8 mouse cellular contexts compared by ENCODE assay signal in the genomic region with DNA sequence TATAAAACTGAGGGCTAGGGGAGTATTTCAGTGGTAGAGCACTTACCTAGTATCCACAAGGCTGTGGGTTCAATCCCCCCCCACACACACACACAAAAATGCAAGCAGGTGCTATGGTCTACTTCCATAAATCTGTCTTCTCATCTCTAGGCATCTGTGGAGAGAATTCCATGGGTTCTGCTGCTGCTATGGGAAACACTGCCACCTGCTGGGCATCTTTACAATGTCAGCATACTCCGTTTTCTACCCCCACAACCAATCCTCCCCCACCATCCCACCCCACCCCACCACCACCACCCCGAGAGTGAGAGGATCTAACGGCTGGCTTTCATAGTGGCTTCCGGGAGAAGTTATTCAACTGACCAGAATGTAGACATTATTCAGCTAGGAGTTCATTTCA. TPM values are rescaled to one million over a fixed set of nuclear protein-coding genes. Genes with fewer than 3 reads are reported as not detected.
A peak's percentile ranks its signal among the peaks of the same experiment; 100 is the strongest.
DNase-seq lines count a peak whose midpoint lies in the region; ATAC-seq and TF ChIP-seq lines count a peak whose summit lies in the region.

No protein-coding gene starts in this region.

- no peaks in the 10 kb centered on the region for H3K9me3 ChIP-seq in MEL (replicated peaks; ENCODE audit: insufficient read depth, low read length)
- no peaks in the 10 kb centered on the region for H3K9me3 ChIP-seq in limb, embryonic 14.5 days (ENCODE audit: control insufficient read depth, low read length)
- no peaks in the 10 kb centered on the region for H3K9me3 ChIP-seq in neural tube, embryonic 13.5 days

- no peak overlapping the region for H3ac ChIP-seq in C2C12 (ENCODE audit: control insufficient read depth, insufficient read length, low read depth)

- peaks cover 0 to 8% of the 10 kb centered on the region in 2 experiments; a peak in 1 of 4 replicates for H3K4me1 ChIP-seq in MEL (ENCODE audit: control insufficient read depth in 1 of 2, insufficient read depth in 2 of 2, low read length in 2 of 2)
- H3K4me1 ChIP-seq in cerebellum, adult 2 months (ENCODE audit: control insufficient read depth, insufficient read depth, low read length), result no peaks in the 10 kb centered on the region
- no peaks in the 10 kb centered on the region for H3K4me1 ChIP-seq in kidney, adult 2 months (ENCODE audit: control insufficient read depth, insufficient read depth, low read length)
- no peaks in the 10 kb centered on the region for H3K4me1 ChIP-seq in limb, embryonic 14.5 days (ENCODE audit: control insufficient read depth, insufficient read depth, low read length)
- H3K4me1 ChIP-seq in neural tube, embryonic 13.5 days (replicated peaks), result no peaks in the 10 kb centered on the region

- no peak for TF ChIP-seq POLR2A in MEL (IDR thresholded peaks at IDR 0.05; ENCODE audit: control insufficient read depth in 1 of 2, insufficient read depth in 1 of 2, low read depth in 1 of 2, low read length in 2 of 2, poor library complexity in 1 of 2)
- TF ChIP-seq POLR2A in cerebellum, adult 2 months (IDR thresholded peaks at IDR 0.05; ENCODE audit: borderline replicate concordance, insufficient read depth, low read length), result no peak
- TF ChIP-seq POLR2A in kidney, adult 2 months (IDR thresholded peaks at IDR 0.05; ENCODE audit: low read depth, low read length), result no peak
- TF ChIP-seq POLR2A in limb, embryonic 14.5 days (IDR thresholded peaks at IDR 0.05; ENCODE audit: borderline replicate concordance, extremely low read depth, insufficient read depth, insufficient read length), result no peak

- no peak overlapping the region for H3K27ac ChIP-seq in MEL (ENCODE audit: control insufficient read depth, low read depth, low read length)
- H3K27ac ChIP-seq in cerebellum, adult 2 months (ENCODE audit: insufficient read depth, low read length), result no peak overlapping the region
- no peak overlapping the region for H3K27ac ChIP-seq in kidney, adult 2 months (ENCODE audit: insufficient read depth, low read depth, low read length)
- H3K27ac ChIP-seq in limb, embryonic 14.5 days (replicated peaks; ENCODE audit: low read depth, low read length), result no peak overlapping the region
- H3K27ac ChIP-seq in neural tube, embryonic 13.5 days (replicated peaks), result no peak overlapping the region

- peak; percentile 51; the same call in 1 of the 2 replicates for ATAC-seq in limb, embryonic 14.5 days (ENCODE audit: low FRiP score, low read depth)
- peak; percentile 47; the same call in 1 of the 2 replicates for ATAC-seq in neural tube, embryonic 13.5 days (ENCODE audit: low read depth)

- H3K4me3 ChIP-seq in C2C12 (ENCODE audit: insufficient read depth, poor library complexity, severe bottlenecking) (no peak overlapping the region), MEL (ENCODE audit: control insufficient read depth in 1 of 2, insufficient read depth in 1 of 2, low read depth in 2 of 2, low read length in 2 of 2) (no peak overlapping the region)
- H3K4me3 ChIP-seq in cerebellum, adult 2 months (replicated peaks; ENCODE audit: insufficient read depth, low read depth, low read length), result no peak overlapping the region
- no peak overlapping the region for H3K4me3 ChIP-seq in kidney, adult 2 months (ENCODE audit: insufficient read depth, low read depth, low read length)
- H3K4me3 ChIP-seq in limb, embryonic 14.5 days (replicated peaks; ENCODE audit: low read length), result no peak overlapping the region
- H3K4me3 ChIP-seq in neural tube, embryonic 13.5 days, result no peak overlapping the region

- H3K36me3 ChIP-seq in C2C12 (ENCODE audit: control insufficient read depth, insufficient read depth) (no peaks in the 10 kb centered on the region), MEL (ENCODE audit: control insufficient read depth in 1 of 2, insufficient read depth in 2 of 2, low read length in 2 of 2) (peaks cover 0 to 10% of the 10 kb centered on the region in 2 experiments; a peak in 2 of 4 replicates)
- no peaks in the 10 kb centered on the region for H3K36me3 ChIP-seq in kidney, adult 2 months (ENCODE audit: control insufficient read depth, insufficient read depth, low read length)
- H3K36me3 ChIP-seq in limb, embryonic 14.5 days (ENCODE audit: control insufficient read depth, insufficient read depth, low read length), result no peaks in the 10 kb centered on the region
- no peaks in the 10 kb centered on the region for H3K36me3 ChIP-seq in neural tube, embryonic 13.5 days

- H3K79me2 ChIP-seq in C2C12 (ENCODE audit: control insufficient read depth, insufficient read depth) (no peaks in the 10 kb centered on the region), MEL (ENCODE audit: control insufficient read depth, insufficient read depth, low read length, poor library complexity) (no peaks in the 10 kb centered on the region)

- H3K27me3 ChIP-seq in C2C12 (ENCODE audit: control insufficient read depth, insufficient read depth, insufficient read length) (no peaks in the 10 kb centered on the region), MEL (ENCODE audit: control insufficient read depth in 1 of 2, insufficient read depth in 2 of 2, low read length in 2 of 2) (no peaks in the 10 kb centered on the region)
- no peaks in the 10 kb centered on the region for H3K27me3 ChIP-seq in cerebellum, adult 2 months (ENCODE audit: control insufficient read depth, insufficient read depth, low read length)
- H3K27me3 ChIP-seq in kidney, adult 2 months (replicated peaks; ENCODE audit: control insufficient read depth, insufficient read depth, low read length), result no peaks in the 10 kb centered on the region
- no peaks in the 10 kb centered on the region for H3K27me3 ChIP-seq in limb, embryonic 14.5 days (ENCODE audit: control insufficient read depth, insufficient read depth, low read length)
- H3K27me3 ChIP-seq in neural tube, embryonic 13.5 days, result no peaks in the 10 kb centered on the region

- peak; percentile 74 for TF ChIP-seq RAD21 in MEL (IDR thresholded peaks at IDR 0.05; ENCODE audit: low read depth, low read length)

- H3K9ac ChIP-seq in MEL (ENCODE audit: control insufficient read depth, low read depth, low read length, poor library complexity, severe bottlenecking), result no peak overlapping the region
- no peak overlapping the region for H3K9ac ChIP-seq in limb, embryonic 14.5 days (ENCODE audit: low read depth, low read length, severe bottlenecking)
- no peak overlapping the region for H3K9ac ChIP-seq in neural tube, embryonic 13.5 days

- no peaks in the 10 kb centered on the region for H3K79me3 ChIP-seq in C2C12 (ENCODE audit: low read depth)

- 12% methylated on average over 4 of the region's 4 CpGs for WGBS in cerebellum, adult 2 months
- 4% methylated on average over 4 of the region's 4 CpGs for WGBS in kidney, adult 2 months
- 6% methylated on average over 4 of the region's 4 CpGs for WGBS in limb, embryonic 14.5 days
- WGBS in neural tube, embryonic 13.5 days, result 5% methylated on average over 4 of the region's 4 CpGs

- peak; percentile 71 for DNase-seq in MEL (ENCODE audit: low read depth, low spot score)
- DNase-seq in cerebellum, adult 2 months, result peak; percentile 59 to 65
- peak; percentile 86 for DNase-seq in forelimb bud, embryonic 11.5 days (ENCODE audit: low read depth, low spot score)
- DNase-seq in kidney, adult 2 months, result peak; percentile 64
- peak; percentile 84 for DNase-seq in limb, embryonic 14.5 days (ENCODE audit: low spot score)
- DNase-seq in thymus, postnatal 4 days, result peak; percentile 80

- TF ChIP-seq EP300 in MEL (IDR thresholded peaks at IDR 0.05; ENCODE audit: low read depth in 1 of 2, low read length in 2 of 2), result no peak

- H3K4me2 ChIP-seq in limb, embryonic 14.5 days (replicated peaks; ENCODE audit: low read depth, low read length, severe bottlenecking), result no peak overlapping the region
- H3K4me2 ChIP-seq in neural tube, embryonic 13.5 days, result no peak overlapping the region

- TF ChIP-seq CTCF in C2C12 (IDR thresholded peaks at IDR 0.05; ENCODE audit: control insufficient read depth, insufficient read depth, insufficient read length) (peak; percentile 73), MEL (IDR thresholded peaks at IDR 0.05 in 2 of 3, conservative IDR thresholded peaks at IDR 0.05 in 1 of 3; ENCODE audit: control insufficient read depth in 1 of 3, insufficient read depth in 1 of 3, low read depth in 2 of 3, low read length in 3 of 3, poor library complexity in 1 of 3, severe bottlenecking in 1 of 3) (peak; percentile 60 to 83 (median 74))
- peak; percentile 67 for TF ChIP-seq CTCF in cerebellum, adult 2 months (IDR thresholded peaks at IDR 0.05; ENCODE audit: borderline replicate concordance, insufficient read depth, low read depth, low read length)
- peak; percentile 78 for TF ChIP-seq CTCF in kidney, adult 2 months (conservative IDR thresholded peaks at IDR 0.05; ENCODE audit: insufficient read depth, insufficient read length, low read depth, low read length)

TF ChIP-seq in C2C12, 6 proteins besides CTCF, POLR2A, EP300 and RAD21 (continues in another document):
- TF ChIP-seq FOSL1 (IDR thresholded peaks at IDR 0.05; ENCODE audit: insufficient read depth, low read length, poor library complexity, severe bottlenecking) (no peak), USF1 (IDR thresholded peaks at IDR 0.05; ENCODE audit: low read depth) (no peak), CEBPB (IDR thresholded peaks at IDR 0.05; ENCODE audit: low read depth) (no peak)

TF ChIP-seq in MEL, 35 proteins besides CTCF, POLR2A, EP300 and RAD21 (continues in another document):
- TF ChIP-seq USF2 (IDR thresholded peaks at IDR 0.05; ENCODE audit: borderline replicate concordance in 1 of 2, insufficient read depth in 1 of 2, low read depth in 1 of 2, low read length in 2 of 2), result no peak
- TF ChIP-seq SMC3 (IDR thresholded peaks at IDR 0.05; ENCODE audit: low read depth, low read length), result peak; percentile 63

RNA-seq across cellular contexts. Expression of gene Ppp1r36, which starts 54.7 kb away (rescaled TPM):
- not detected for polyA plus RNA-seq in C2C12 (2012; fragmentation: generic; extraction: Trizol)
- total RNA-seq in MEL (2012; rRNA removed), result not detected in 2 replicates
- not detected for polyA plus RNA-seq in MEL (2012; ENCODE audit: insufficient read depth in 1 of 2, insufficient read length in 2 of 2, low read depth in 1 of 2, low replicate concordance in 2 of 2, missing spikeins in 1 of 2)
- polyA plus RNA-seq in cerebellum, adult 2 months (2012; rRNA removed), result 0.72 and 0.90 TPM in 2 replicates
- 0.23 and 0.31 TPM in 2 replicates for polyA plus RNA-seq in kidney, adult 2 months (2012; rRNA removed)
- polyA plus RNA-seq in limb, embryonic 14.5 days (2012; rRNA removed), result 2.1 and 4.2 TPM in 2 replicates
- polyA plus RNA-seq in limb, embryonic 14.5 days (2014; fragmentation: Nextera tagmentation; extraction: Ambion mirVana), result 3.1 and 5.3 TPM in 2 replicates
- 0.17 and 1.2 TPM in 2 replicates for polyA plus RNA-seq in neural tube, embryonic 13.5 days (2015; fragmentation: Nextera tagmentation; extraction: Ambion mirVana)

RNA-seq across cellular contexts. Expression of gene Plekhg3, which starts 58.6 kb away (rescaled TPM):
- polyA plus RNA-seq in C2C12 (2012; fragmentation: generic; extraction: Trizol) (9.3 TPM), MEL (2012; ENCODE audit: insufficient read depth in 1 of 2, insufficient read length in 2 of 2, low read depth in 1 of 2, low replicate concordance in 2 of 2, missing spikeins in 1 of 2) (1 to 10 TPM in 1 of 2 experiments, not detected in 1; 7.0 TPM)
- 0.92 and 1.9 TPM in 2 replicates for total RNA-seq in MEL (2012; rRNA removed)
- 30.1 and 34.4 TPM in 2 replicates for polyA plus RNA-seq in cerebellum, adult 2 months (2012; rRNA removed)
- 57.9 and 67.6 TPM in 2 replicates for polyA plus RNA-seq in kidney, adult 2 months (2012; rRNA removed)
- 22.7 and 23.7 TPM in 2 replicates for polyA plus RNA-seq in limb, embryonic 14.5 days (2012; rRNA removed)
- polyA plus RNA-seq in limb, embryonic 14.5 days (2014; fragmentation: Nextera tagmentation; extraction: Ambion mirVana), result 5.6 and 7.9 TPM in 2 replicates
- 1.7 and 2.8 TPM in 2 replicates for polyA plus RNA-seq in neural tube, embryonic 13.5 days (2015; fragmentation: Nextera tagmentation; extraction: Ambion mirVana)
